Mouse (Mus musculus) 416B (cell line): Measurements from ENCODE around the gene Atf7.
A peak's percentile ranks its signal among the peaks of the same experiment; 100 is the strongest.
"Not testable (repeated sequence)": the region's sequence is repeated elsewhere in the genome, so short reads cannot be mapped to it uniquely, and the experiment has no call there.

Experiments used
- DNase-seq: peaks from one replicate; pipeline ENCODE4 v3.0.0; 2011; ENCODE audit warnings: low read depth

The Atf7 gene

GRCm38 (mm10) chr15:102624970-102625686 is at the start of gene Atf7, which contains the start of gene Gm28047:
Atf7 (minus strand) TSS chr15:102625464.
Gm28047 (minus strand) TSS chr15:102625067.
- DNase-seq = peak; percentile 99

GRCm38 (mm10) chr15:102673548-102673947 is 48.3 kb upstream of the Atf7 start:
- DNase-seq = no peak

DNA sequence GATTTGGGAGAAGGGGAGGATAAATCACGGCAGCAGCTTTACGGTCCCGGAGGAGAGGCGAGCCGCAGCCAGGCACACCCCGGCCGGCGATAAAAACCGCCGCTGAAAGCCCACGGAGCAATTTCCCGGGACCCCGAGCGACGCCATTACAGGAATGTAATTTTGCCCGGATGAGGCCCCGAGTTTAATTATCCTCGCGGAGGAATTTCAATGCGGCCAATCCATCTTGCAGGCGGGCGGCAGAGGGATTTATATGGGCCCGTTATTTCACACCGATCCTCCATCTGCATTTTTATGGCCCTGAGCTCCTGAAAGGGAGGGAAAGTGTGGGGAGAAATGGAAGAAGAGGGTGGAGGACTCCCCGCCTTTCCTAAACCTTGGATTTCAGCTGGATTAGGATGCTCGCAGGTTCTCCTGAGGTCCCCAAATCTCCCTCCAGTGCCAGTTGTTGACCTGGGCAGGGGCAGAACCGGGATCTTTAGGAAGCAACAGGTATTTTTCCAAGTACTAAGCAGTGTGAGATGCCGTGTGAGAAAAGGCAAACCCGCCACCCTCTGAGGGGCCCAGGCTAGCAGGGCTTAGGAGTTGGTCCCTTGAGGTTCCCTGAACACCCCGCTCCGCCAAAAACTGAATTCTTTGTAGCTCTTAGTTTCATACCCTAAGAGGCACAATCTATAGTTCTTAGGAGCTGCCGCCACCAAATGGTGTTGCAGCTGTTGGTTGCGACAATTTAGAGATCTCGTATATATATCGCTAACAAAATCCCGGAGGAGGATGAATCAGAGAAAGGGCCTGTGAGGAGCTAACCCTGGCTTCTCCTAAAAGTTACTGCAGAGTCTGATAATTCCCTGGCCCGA is 47.2 kb upstream of the Atf7 start, which contains the start of gene Atp5g2:
TSS of gene Atp5g2 (minus strand) at position 138 of the 857 bp plus-strand sequence.
- DNase-seq = no peak

GRCm38 (mm10) chr15:102671721-102672214 is 46.5 kb upstream of the Atf7 start:
- DNase-seq = no peak

DNA sequence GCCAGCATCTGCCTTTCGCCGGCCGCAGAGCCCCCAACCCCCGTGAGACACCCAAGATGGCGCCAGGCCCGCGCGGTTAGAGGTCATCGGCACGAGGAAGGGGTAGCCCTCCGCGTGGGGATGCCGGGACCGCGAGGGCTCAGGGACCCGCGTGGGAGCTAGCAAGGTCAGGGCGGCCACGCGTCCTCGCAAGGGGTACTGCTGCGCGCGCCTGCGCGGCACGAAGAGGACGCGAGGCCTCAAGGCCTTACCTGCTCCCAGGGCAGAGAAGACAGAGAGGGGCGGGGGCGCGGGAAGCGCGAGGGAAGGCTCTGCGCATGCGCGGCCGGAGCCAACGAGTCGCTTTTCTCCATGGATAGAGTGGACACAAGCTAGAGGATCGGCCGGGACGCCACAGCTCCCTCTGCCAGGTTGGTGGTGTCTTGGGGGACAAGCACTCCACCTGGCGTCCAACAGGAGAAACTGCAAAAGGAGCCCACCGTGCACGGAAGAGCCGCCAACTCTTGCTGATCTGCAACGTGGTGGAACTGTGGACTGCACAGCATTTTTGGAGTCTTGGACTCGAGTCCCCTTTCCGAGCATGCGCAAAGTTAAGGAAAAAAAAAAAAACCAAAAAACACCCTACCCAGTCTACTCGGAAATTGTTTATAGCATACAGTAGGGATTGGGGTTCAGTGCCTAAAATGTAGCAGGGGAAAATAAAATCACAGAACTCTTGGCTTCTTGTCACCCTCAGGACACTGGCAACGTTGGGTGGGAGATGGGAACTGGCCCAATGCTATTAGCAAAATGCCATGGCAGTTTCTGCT is 45.7 kb upstream of the Atf7 start:
- DNase-seq = peak; percentile 99

- peak; percentile 68 for DNase-seq
Observed at GRCm38 (mm10) chr15:102670281-102670680, 45.0 kb upstream of the Atf7 start.

DNA sequence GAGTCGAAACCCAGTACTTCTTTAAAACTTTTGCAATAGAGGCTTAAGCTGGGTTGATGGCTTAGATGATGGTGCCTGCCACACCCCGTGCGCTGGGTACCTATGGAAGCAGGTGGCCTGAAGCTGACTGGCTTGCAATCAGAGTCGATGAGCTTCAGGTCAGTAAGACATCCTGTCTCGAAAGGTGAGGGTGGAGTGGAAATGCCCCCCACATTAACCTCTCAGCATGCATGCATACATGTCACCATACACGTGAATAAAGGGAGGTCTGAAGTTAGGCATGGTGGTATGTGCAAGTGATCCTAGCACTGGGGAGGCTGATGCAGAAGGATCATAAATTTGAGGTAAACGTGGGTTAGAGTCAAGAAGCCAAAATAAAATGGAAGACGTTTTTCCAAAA is 44.3 kb upstream of the Atf7 start:
- no peak for DNase-seq

GRCm38 (mm10) chr15:102665494-102665893 is 40.2 kb upstream of the Atf7 start:
- peak; percentile 81 for DNase-seq

- DNase-seq = no peak
Observed at GRCm38 (mm10) chr15:102663825-102664224, 38.6 kb upstream of the Atf7 start.

DNA sequence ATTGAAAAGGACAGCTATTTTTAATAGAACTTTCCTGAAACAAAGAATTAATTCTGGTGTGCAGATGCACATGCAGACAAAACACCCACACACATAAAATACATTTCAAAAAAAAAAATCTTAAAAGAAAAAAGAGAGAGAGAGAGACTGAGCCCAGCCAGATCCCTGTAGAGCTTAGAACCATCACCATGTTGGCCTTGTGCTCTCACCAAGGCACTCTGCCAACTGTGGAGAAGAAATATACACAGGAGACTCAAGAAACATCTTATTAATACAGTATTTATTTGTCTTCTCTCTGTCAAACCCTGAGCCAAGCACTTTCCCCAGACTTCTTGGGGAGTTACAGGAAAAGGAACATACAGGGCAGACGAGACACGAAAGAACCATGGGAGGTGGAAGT is 37.3 kb upstream of the Atf7 start:
- not testable (repeated sequence) for DNase-seq

GRCm38 (mm10) chr15:102657926-102658381 is 32.7 kb upstream of the Atf7 start:
- DNase-seq = no peak

DNA sequence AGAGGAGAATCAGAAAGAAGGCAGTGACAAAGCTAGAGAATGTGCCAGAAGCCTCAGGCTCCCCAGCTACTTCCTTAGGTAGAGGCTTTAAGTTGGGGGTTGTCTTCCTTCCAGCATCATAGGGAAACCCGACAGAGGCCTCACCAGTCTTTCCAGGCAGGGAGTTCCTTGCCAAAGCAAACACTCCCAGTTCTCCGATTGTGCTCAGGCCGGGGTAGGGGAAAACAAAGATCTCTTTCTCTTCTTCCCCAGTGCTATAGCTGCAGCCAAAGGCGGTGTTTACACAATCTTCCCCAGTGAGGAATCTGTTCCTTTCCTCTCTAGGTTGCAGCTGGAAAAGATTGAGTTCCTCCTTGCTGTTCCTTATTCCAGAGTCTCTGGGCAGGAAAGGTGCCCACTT is 31.4 kb upstream of the Atf7 start:
- DNase-seq = no peak

GRCm38 (mm10) chr15:102651928-102652660 is 26.8 kb upstream of the Atf7 start:
- DNase-seq = not testable (repeated sequence)

GRCm38 (mm10) chr15:102651107-102651506 is 25.8 kb upstream of the Atf7 start:
- peak; percentile 49 for DNase-seq

DNA sequence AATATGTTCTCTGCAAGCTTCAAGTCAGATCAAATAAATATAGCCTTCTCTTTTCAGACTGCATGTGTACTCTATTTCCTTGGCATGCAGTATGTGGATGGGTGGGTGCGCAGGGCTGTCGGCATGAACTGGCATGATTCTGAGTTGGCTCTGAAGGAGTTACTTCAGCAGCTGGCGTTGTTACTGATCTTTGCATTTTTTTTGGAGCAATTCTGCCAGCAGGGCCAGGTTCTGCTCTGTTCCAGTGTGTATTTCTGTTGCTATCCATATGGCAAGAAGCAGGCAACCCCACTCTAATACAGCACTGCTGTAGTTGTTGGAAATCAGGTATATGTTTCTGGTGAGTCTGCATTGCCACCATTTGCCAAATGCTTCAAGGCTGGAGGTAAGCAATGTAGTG is 10.6 kb upstream of the Atf7 start:
- DNase-seq = no peak

- DNase-seq = no peak
Observed at GRCm38 (mm10) chr15:102634684-102635083, 9.4 kb upstream of the Atf7 start.

DNA sequence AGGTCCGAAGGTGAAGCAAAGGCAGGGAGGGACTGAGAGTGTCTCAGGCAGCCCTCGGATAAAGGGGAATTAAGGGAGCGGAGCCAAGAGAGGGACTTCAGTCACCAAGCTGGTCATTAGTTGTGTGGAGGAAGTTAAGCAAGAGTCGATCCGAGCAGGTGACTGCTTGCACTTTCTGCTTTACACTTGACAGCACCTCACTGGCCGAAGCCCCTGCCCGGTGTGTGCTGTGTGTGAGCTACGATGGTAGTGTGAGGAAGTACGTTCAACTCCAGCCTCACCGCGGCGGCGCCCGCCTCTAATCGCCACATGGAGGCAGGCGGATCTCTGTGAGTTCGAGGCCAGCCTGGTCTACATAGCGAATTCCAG is 407 bp upstream of the Atf7 start:
- DNase-seq = no peak

DNA sequence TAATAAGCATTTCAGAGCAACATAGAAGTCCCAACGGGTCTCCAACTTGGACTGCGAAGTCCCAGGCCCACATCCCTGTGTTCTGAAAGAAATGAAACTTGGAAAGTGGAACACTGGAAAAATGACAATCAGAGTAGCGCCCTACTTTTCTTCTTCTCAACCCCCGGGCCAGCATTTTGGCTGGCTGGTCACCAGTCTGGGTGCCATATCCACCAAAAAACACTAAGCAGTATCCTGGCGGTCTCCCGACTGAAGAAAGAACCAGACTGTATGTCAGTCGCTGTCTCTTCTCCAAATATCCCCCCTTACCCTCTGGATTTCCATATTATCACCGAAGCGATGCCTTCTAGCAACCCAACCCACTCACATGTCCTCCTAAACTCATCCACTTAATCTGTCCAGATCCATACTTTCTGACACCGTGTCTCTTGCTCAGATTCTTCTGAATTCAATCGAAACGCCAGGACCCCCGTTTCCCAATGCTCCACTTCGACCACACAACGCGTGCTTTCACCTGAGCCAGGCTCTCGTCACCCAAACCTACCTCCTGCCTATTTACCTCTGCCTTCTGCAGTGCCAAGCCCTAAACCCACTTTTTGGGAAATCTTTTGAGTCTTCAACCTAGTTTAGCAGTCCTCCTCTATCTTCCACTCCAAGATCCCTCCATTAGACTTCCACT is 834 bp downstream of the Atf7 start:
- DNase-seq = no peak

DNA sequence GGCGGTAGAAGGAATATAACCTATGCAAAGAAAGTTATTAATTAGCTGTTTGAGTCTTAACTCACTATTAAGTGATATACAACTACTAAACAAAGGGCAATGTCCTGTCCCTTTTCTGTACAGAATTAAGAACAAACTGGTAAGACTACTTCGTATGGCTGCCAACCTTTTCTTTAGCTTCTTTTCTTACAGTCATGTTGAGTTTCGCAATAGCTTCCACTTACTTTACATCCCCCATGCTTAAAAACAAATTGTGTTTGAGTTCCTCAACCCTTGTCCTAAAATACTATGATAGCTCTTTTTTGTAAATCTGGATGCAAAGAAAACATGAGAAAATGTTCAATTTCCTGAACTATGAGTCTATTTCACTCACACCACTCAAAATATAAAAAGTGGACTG is 2.1 kb downstream of the Atf7 start:
- peak; percentile 70 for DNase-seq

DNA sequence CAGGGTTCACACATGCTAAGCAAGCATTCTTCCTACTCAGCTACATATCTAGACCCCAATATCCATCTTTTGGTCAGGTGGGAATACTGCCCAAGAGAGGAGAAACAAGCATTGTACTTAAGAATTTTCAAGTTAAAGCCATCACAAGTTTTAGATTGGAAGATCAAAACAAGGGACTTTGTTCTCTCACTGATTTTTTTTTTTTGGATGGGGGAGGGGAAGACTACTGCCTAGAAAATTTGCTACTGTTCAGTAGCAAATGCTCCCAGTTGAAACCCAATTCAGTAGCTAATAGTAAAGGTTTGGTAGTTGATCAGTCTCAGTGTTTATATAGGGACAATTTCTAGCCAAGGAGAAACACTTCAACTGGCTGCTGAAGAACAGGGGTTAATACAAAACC is 2.7 kb downstream of the Atf7 start:
- no peak for DNase-seq

GRCm38 (mm10) chr15:102620765-102621164 is 4.5 kb downstream of the Atf7 start:
- DNase-seq = peak; percentile 54
